Mouse (Mus musculus): ENCODE results near the gene Inpp4b. TPM values are rescaled to one million over a fixed set of nuclear protein-coding genes. Genes with fewer than 3 reads are reported as not detected.

The Inpp4b gene
- polyA plus RNA-seq, 1 experiment, result 0.02 TPM

DNA sequence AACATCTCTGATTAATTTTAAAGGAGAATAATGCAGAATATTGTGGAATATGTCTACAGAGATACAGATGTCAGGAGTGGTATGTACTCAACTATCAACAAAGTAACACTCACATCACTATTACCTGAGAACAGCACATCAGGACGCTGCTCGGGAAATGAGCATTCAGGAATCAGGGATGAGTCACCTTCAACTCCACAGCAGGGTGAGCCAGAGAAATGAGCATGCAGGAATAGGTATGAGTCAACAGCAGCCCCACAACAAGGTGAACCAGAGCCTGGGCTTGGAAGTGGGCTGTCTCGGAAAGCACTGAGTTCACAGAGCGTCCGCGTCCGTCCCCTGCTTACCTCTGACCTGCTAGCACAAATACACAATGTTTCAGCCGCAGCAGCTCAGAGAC, 519.0 kb downstream of the Inpp4b start:
- Histone ChIP-seq H3ac (ENCODE audit: control insufficient read depth, insufficient read length, low read depth) (no peak overlapping the region), H3K79me3 (ENCODE audit: low read depth) (no peaks in the 10 kb centered on the region), H3K27me3 (ENCODE audit: control insufficient read depth, insufficient read depth, insufficient read length) (no peaks in the 10 kb centered on the region), H3K79me2 (ENCODE audit: control insufficient read depth, insufficient read depth) (no peaks in the 10 kb centered on the region), H3K4me3 (ENCODE audit: insufficient read depth, poor library complexity, severe bottlenecking) (no peak overlapping the region), H3K36me3 (ENCODE audit: control insufficient read depth, insufficient read depth) (no peaks in the 10 kb centered on the region)
- peak; percentile 10 for TF ChIP-seq FOSL1 (IDR thresholded peaks at IDR 0.05; ENCODE audit: insufficient read depth, low read length, poor library complexity, severe bottlenecking)
- no peak for TF ChIP-seq MYOG (IDR thresholded peaks at IDR 0.05; ENCODE audit: control insufficient read depth, extremely low read depth, insufficient read length)

DNA sequence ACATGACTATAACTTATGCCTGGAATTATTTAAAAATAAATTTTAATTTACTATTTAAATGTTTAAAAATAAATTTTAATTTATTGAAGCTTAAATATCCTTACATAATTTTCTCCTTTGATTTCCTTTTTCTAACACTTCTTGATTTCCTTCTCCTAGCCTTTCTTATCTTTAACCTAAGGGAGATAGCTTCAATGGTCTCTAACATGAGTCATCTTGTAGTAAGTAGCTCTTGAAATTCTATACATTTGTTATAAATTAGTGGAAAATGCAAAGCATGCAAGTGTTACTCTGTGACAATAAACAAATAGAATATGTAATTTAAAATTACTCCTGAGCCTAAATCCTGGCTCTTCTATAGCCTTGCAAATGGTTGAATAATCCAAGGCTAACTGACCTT, 520.4 kb downstream of the Inpp4b start:
- no peak for TF ChIP-seq CTCF (IDR thresholded peaks at IDR 0.05; ENCODE audit: control insufficient read depth, insufficient read depth, insufficient read length)
- no peak for TF ChIP-seq MYOG (IDR thresholded peaks at IDR 0.05; ENCODE audit: control insufficient read depth, extremely low read depth, insufficient read length)
- no peak for TF ChIP-seq CEBPB (IDR thresholded peaks at IDR 0.05; ENCODE audit: low read depth)
- no peak for TF ChIP-seq MAX (IDR thresholded peaks at IDR 0.05)
- TF ChIP-seq USF1 (IDR thresholded peaks at IDR 0.05; ENCODE audit: low read depth), result no peak
- no peak for TF ChIP-seq FOSL1 (IDR thresholded peaks at IDR 0.05; ENCODE audit: insufficient read depth, low read length, poor library complexity, severe bottlenecking)
- TF ChIP-seq MYOD1 (IDR thresholded peaks at IDR 0.05; ENCODE audit: control insufficient read depth, insufficient read length, low read depth), result no peak
- Histone ChIP-seq H3K79me2 (ENCODE audit: control insufficient read depth, insufficient read depth) (no peaks in the 10 kb centered on the region), H3K36me3 (ENCODE audit: control insufficient read depth, insufficient read depth) (no peaks in the 10 kb centered on the region), H3K27me3 (ENCODE audit: control insufficient read depth, insufficient read depth, insufficient read length) (no peaks in the 10 kb centered on the region), H3K79me3 (ENCODE audit: low read depth) (no peaks in the 10 kb centered on the region), H3ac (ENCODE audit: control insufficient read depth, insufficient read length, low read depth) (no peak overlapping the region), H3K4me3 (ENCODE audit: insufficient read depth, poor library complexity, severe bottlenecking) (no peak overlapping the region)

DNA sequence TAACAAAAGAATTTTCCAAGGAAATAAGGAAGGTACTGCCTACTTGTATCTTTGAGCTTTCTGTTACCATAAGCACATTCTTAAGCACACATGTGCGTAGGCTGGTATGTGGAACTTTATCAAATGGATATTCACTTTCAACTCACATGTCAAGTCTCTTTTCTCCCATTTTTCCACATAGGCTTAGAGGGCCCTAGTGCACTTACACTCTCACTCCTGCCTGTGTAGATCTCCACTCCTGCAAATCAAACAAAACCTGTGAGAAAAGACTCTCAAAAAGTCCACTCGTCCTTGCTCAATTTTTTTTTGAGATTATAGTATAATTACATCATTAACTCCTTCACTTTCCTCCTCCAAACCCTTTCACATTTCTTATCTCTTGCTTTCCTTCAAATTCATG, 522.0 kb downstream of the Inpp4b start:
- Histone ChIP-seq H3K79me3 (ENCODE audit: low read depth) (no peaks in the 10 kb centered on the region), H3ac (ENCODE audit: control insufficient read depth, insufficient read length, low read depth) (no peak overlapping the region), H3K36me3 (ENCODE audit: control insufficient read depth, insufficient read depth) (no peaks in the 10 kb centered on the region), H3K79me2 (ENCODE audit: control insufficient read depth, insufficient read depth) (no peaks in the 10 kb centered on the region), H3K4me3 (ENCODE audit: insufficient read depth, poor library complexity, severe bottlenecking) (no peak overlapping the region), H3K27me3 (ENCODE audit: control insufficient read depth, insufficient read depth, insufficient read length) (no peaks in the 10 kb centered on the region)
- TF ChIP-seq FOSL1 (IDR thresholded peaks at IDR 0.05; ENCODE audit: insufficient read depth, low read length, poor library complexity, severe bottlenecking), result no peak
- TF ChIP-seq MYOD1 (IDR thresholded peaks at IDR 0.05; ENCODE audit: control insufficient read depth, insufficient read length, low read depth), result no peak
- no peak for TF ChIP-seq CEBPB (IDR thresholded peaks at IDR 0.05; ENCODE audit: low read depth)
- no peak for TF ChIP-seq CTCF (IDR thresholded peaks at IDR 0.05; ENCODE audit: control insufficient read depth, insufficient read depth, insufficient read length)
- TF ChIP-seq USF1 (IDR thresholded peaks at IDR 0.05; ENCODE audit: low read depth), result no peak
- TF ChIP-seq MYOG (IDR thresholded peaks at IDR 0.05; ENCODE audit: control insufficient read depth, extremely low read depth, insufficient read length), result no peak
- no peak for TF ChIP-seq MAX (IDR thresholded peaks at IDR 0.05)

DNA sequence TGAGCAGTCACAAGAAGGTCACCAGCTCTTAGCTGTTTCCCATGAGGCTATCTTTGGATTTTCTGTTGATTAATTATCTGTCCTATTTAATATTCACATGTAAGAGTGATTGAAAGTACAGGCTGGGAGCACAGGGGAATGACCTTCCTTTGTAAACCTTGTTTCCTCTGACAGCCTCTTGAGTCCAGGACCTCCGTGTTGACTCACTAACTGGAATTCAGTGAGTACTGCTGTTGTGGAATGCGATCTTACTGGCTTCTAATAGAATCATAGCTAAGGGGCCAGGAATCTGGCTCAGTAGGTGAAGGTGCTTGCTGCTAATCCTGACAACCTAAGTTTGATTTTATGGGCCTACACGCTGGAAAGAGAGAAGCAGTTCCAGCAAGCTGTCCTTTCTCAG, 523.3 kb downstream of the Inpp4b start:
- H3K36me3 ChIP-seq (ENCODE audit: control insufficient read depth, insufficient read depth), result no peaks in the 10 kb centered on the region
- no peaks in the 10 kb centered on the region for H3K79me3 ChIP-seq (ENCODE audit: low read depth)

GRCm38 (mm10) chr8:81867020-81867419, 524.7 kb downstream of the Inpp4b start:
- Histone ChIP-seq H3K4me3 (ENCODE audit: insufficient read depth, poor library complexity, severe bottlenecking) (no peak overlapping the region), H3K79me2 (ENCODE audit: control insufficient read depth, insufficient read depth) (no peaks in the 10 kb centered on the region), H3K36me3 (ENCODE audit: control insufficient read depth, insufficient read depth) (no peaks in the 10 kb centered on the region), H3ac (ENCODE audit: control insufficient read depth, insufficient read length, low read depth) (no peak overlapping the region), H3K79me3 (ENCODE audit: low read depth) (no peaks in the 10 kb centered on the region), H3K27me3 (ENCODE audit: control insufficient read depth, insufficient read depth, insufficient read length) (no peaks in the 10 kb centered on the region)
- TF ChIP-seq FOSL1 (IDR thresholded peaks at IDR 0.05; ENCODE audit: insufficient read depth, low read length, poor library complexity, severe bottlenecking), result peak; percentile 84
- TF ChIP-seq USF1 (IDR thresholded peaks at IDR 0.05; ENCODE audit: low read depth), result peak; percentile 52
- TF ChIP-seq CTCF (IDR thresholded peaks at IDR 0.05; ENCODE audit: control insufficient read depth, insufficient read depth, insufficient read length), result no peak

More for the DNA sequence above, 523.3 kb downstream of the Inpp4b start:
- Histone ChIP-seq H3ac (ENCODE audit: control insufficient read depth, insufficient read length, low read depth) (no peak overlapping the region), H3K79me2 (ENCODE audit: control insufficient read depth, insufficient read depth) (no peaks in the 10 kb centered on the region), H3K27me3 (ENCODE audit: control insufficient read depth, insufficient read depth, insufficient read length) (no peaks in the 10 kb centered on the region), H3K4me3 (ENCODE audit: insufficient read depth, poor library complexity, severe bottlenecking) (no peak overlapping the region)
- no peak for TF ChIP-seq CEBPB (IDR thresholded peaks at IDR 0.05; ENCODE audit: low read depth)
- TF ChIP-seq MAX (IDR thresholded peaks at IDR 0.05), result peak; percentile 33
- TF ChIP-seq MYOG (IDR thresholded peaks at IDR 0.05; ENCODE audit: control insufficient read depth, extremely low read depth, insufficient read length), result no peak
- peak; percentile 63 for TF ChIP-seq FOSL1 (IDR thresholded peaks at IDR 0.05; ENCODE audit: insufficient read depth, low read length, poor library complexity, severe bottlenecking)

- H3K79me2 ChIP-seq (ENCODE audit: control insufficient read depth, insufficient read depth), result no peaks in the 10 kb centered on the region
- no peak overlapping the region for H3ac ChIP-seq (ENCODE audit: control insufficient read depth, insufficient read length, low read depth)
- H3K36me3 ChIP-seq (ENCODE audit: control insufficient read depth, insufficient read depth), result no peaks in the 10 kb centered on the region
- H3K27me3 ChIP-seq (ENCODE audit: control insufficient read depth, insufficient read depth, insufficient read length), result no peaks in the 10 kb centered on the region
- H3K4me3 ChIP-seq (ENCODE audit: insufficient read depth, poor library complexity, severe bottlenecking), result no peak overlapping the region
- no peaks in the 10 kb centered on the region for H3K79me3 ChIP-seq (ENCODE audit: low read depth)
- no peak for TF ChIP-seq FOSL1 (IDR thresholded peaks at IDR 0.05; ENCODE audit: insufficient read depth, low read length, poor library complexity, severe bottlenecking)
- no peak for TF ChIP-seq MYOG (IDR thresholded peaks at IDR 0.05; ENCODE audit: control insufficient read depth, extremely low read depth, insufficient read length)
- TF ChIP-seq USF1 (IDR thresholded peaks at IDR 0.05; ENCODE audit: low read depth), result no peak
- no peak for TF ChIP-seq MYOD1 (IDR thresholded peaks at IDR 0.05; ENCODE audit: control insufficient read depth, insufficient read length, low read depth)
- no peak for TF ChIP-seq CEBPB (IDR thresholded peaks at IDR 0.05; ENCODE audit: low read depth)
- TF ChIP-seq MAX (IDR thresholded peaks at IDR 0.05), result no peak
- no peak for TF ChIP-seq CTCF (IDR thresholded peaks at IDR 0.05; ENCODE audit: control insufficient read depth, insufficient read depth, insufficient read length)
Measured at GRCm38 (mm10) chr8:81870466-81870865, 528.1 kb downstream of the Inpp4b start.

All from C2C12 (cell line).